Mouse (Mus musculus) midbrain, embryonic 16.5 days (tissue): Measurements from ENCODE around the gene Lrrc43. TPM values are rescaled to one million over a fixed set of nuclear protein-coding genes. Genes with fewer than 3 reads are reported as not detected.

Experiments
- ATAC-seq: fragments of 200-750 bp; cut with Nextera tagmentation; 2 replicates; pipeline ENCODE4 v1.8.0; 2017; ENCODE audit warnings: moderate TSS enrichment
- H3K27ac ChIP-seq: fragments of 300-500 bp; sonication (generic); 2 replicates; pipeline ENCODE4 v1.5.1; 2014; ENCODE audit warnings: mild to moderate bottlenecking, low read length, mixed read lengths
- H3K27me3 ChIP-seq: fragments of 300-500 bp; sonication (generic); 2 replicates; pipeline ENCODE4 v1.6.1; 2014; ENCODE audit warnings: low read depth, low read length, mixed read lengths; ENCODE audit not compliant: control insufficient read depth, insufficient read depth
- H3K36me3 ChIP-seq: fragments of 300-500 bp; sonication (generic); 2 replicates; pipeline ENCODE4 v1.6.1; 2014; ENCODE audit warnings: mild to moderate bottlenecking, low read length, moderate library complexity, mixed read lengths; ENCODE audit not compliant: control insufficient read depth, insufficient read depth
- H3K4me1 ChIP-seq: fragments of 300-500 bp; sonication (generic); 2 replicates; pipeline ENCODE4 v1.6.1; 2014; ENCODE audit warnings: mild to moderate bottlenecking, low read length, mixed read lengths; ENCODE audit not compliant: control insufficient read depth, insufficient read depth
- H3K4me2 ChIP-seq: fragments of 300-500 bp; sonication (generic); 2 replicates; pipeline ENCODE4 v1.6.1; 2014; ENCODE audit warnings: mild to moderate bottlenecking, low read length, mixed read lengths
- H3K4me3 ChIP-seq: fragments of 300-500 bp; sonication (generic); 2 replicates; pipeline ENCODE4 v1.5.1; 2014; ENCODE audit warnings: low read depth, mild to moderate bottlenecking, low read length, moderate library complexity, mixed read lengths
- H3K9ac ChIP-seq: fragments of 300-500 bp; sonication (generic); 2 replicates; pipeline ENCODE4 v1.6.1; 2014; ENCODE audit warnings: low read depth, low read length, mixed read lengths
- H3K9me3 ChIP-seq: fragments of 300-500 bp; sonication (generic); replicated peaks from 2 replicates; pipeline ENCODE4 v1.6.1; 2014; ENCODE audit warnings: mild to moderate bottlenecking, low read length, mixed read lengths; ENCODE audit not compliant: control insufficient read depth, poor library complexity, severe bottlenecking
- WGBS: fragments of 180-500 bp; shearing (Covaris S2); extraction: QIAGEN DNeasy Blood & Tissue Kit; methylation state at CpG from one replicate; pipeline ENCODE4 v1.1.7; 2014; 5-methylcytosine and 5-hydroxymethylcytosine counted together
- polyA plus RNA-seq: library from polyadenylated mRNA; unstranded; fragments of >200 nt; fragmentation: Nextera tagmentation; extraction: Ambion mirVana; gene quantifications from 2 replicates; pipeline ENCODE4 v1.2.1, GENCODE M21; 2015

The Lrrc43 gene
- 0.76 and 1.4 TPM in 2 replicates for polyA plus RNA-seq

- ATAC-seq, result peak; percentile 64; the same call in 1 of the 2 replicates
- WGBS, result 7% methylated on average over 25 of the region's 25 CpGs
These were observed at the start of gene Lrrc43, which contains the start of gene Il31 for GRCm38 (mm10) chr5:123489112-123489785. Gene Lrrc43, plus strand, starts transcription at chr5:123489305. Gene Il31, minus strand, starts transcription at chr5:123489489.

GRCm38 (mm10) chr5:123439312-123439711, 49.8 kb upstream of the Lrrc43 start:
- H3K4me2 ChIP-seq, result no peak overlapping the region
- no peak overlapping the region for H3K27ac ChIP-seq
- H3K4me3 ChIP-seq, result no peak overlapping the region
- 89% methylated on average over 1 of the region's 1 CpGs for WGBS
- no peaks in the 10 kb centered on the region for H3K27me3 ChIP-seq
- no peaks in the 10 kb centered on the region for H3K9me3 ChIP-seq
- peaks cover 5% of the 10 kb centered on the region for H3K4me1 ChIP-seq
- peaks cover 11% of the 10 kb centered on the region for H3K36me3 ChIP-seq
- ATAC-seq, result no peak
- H3K9ac ChIP-seq, result no peak overlapping the region

More at GRCm38 (mm10) chr5:123489112-123489785, at the start of gene Lrrc43, which contains the start of gene Il31:
- H3K4me3 ChIP-seq, result peak within 1 kb of the TSS; percentile 32
- H3K36me3 ChIP-seq, result no peaks in the 10 kb centered on the region
- peaks cover 7% of the 10 kb centered on the region for H3K4me1 ChIP-seq
- H3K4me2 ChIP-seq, result peak within 1 kb of the TSS; percentile 64
- H3K9ac ChIP-seq, result peak within 1 kb of the TSS; percentile 50
- H3K9me3 ChIP-seq, result no peaks in the 10 kb centered on the region
- H3K27ac ChIP-seq, result no peak within 1 kb of the TSS
- H3K27me3 ChIP-seq, result no peaks in the 10 kb centered on the region

DNA sequence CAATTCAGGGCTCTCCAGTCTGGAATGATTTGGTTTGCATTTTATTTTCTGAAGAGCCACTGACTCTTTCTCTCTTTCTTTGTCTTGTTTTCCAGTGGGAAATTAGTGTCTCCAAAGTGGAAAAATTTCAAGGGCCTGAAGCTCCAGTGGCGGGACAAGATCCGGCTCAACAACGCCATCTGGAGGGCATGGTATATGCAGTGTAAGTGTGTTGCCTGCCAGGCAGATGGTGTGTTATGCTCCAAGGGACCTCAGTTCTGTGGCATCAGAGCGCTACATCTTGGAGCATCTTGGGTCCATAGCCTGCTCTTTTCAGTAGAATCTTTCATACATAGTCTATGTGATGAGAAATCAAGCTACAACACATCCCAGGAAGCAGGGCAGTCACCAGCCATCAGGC, 49.2 kb upstream of the Lrrc43 start:
- Histone ChIP-seq H3K9me3 (no peaks in the 10 kb centered on the region), H3K27me3 (no peaks in the 10 kb centered on the region), H3K9ac (no peak overlapping the region), H3K4me2 (no peak overlapping the region), H3K27ac (no peak overlapping the region), H3K36me3 (peaks cover 15% of the 10 kb centered on the region), H3K4me3 (no peak overlapping the region), H3K4me1 (peaks cover 5% of the 10 kb centered on the region)
- ATAC-seq, result no peak
- 75% methylated on average over 4 of the region's 4 CpGs for WGBS

DNA sequence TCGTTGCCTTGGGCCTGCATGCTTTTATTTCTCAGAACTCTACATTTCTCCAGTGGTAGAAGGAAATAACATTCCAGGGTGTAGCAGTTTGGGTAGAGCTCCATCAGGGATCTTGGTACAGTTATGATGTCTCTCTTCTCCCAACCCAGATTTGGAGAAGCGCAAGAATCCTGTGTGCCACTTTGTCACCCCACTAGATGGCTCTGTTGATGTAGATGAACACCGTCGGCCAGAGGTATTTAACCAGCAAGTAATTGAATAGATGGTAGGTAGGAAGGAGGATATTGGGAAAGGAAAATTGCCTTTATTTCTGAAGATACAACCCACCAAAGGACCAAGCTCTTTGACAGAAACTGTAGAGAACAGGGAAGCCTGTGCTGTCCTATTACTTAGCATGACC, 48.4 kb upstream of the Lrrc43 start:
- WGBS, result 63% methylated on average over 4 of the region's 4 CpGs
- Histone ChIP-seq H3K36me3 (peaks cover 21% of the 10 kb centered on the region), H3K27me3 (no peaks in the 10 kb centered on the region), H3K4me3 (no peak overlapping the region), H3K9ac (no peak overlapping the region), H3K27ac (no peak overlapping the region), H3K9me3 (no peaks in the 10 kb centered on the region), H3K4me1 (peaks cover 5% of the 10 kb centered on the region), H3K4me2 (no peak overlapping the region)
- ATAC-seq, result no peak

DNA sequence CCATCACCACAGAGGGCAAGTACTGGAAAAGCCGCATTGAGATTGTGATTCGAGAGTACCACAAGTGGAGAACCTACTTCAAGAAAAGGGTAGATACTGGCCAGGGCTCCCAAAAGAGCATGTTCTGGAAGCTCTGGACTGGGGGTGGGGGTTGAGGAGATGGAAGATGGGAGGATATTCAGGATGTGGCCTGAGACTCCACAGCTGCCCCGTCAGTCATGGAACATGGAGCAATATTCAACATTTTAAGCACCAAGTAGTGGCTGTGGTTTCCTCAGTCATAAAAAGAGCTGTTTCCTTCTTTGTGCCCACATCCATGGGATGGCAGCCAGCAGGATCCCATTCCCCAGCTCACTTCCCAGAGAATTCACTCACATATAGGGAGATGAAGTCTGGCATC, 46.8 kb upstream of the Lrrc43 start:
- no peak for ATAC-seq
- no peaks in the 10 kb centered on the region for H3K27me3 ChIP-seq
- H3K27ac ChIP-seq, result no peak overlapping the region
- no peak overlapping the region for H3K9ac ChIP-seq
- no peak overlapping the region for H3K4me3 ChIP-seq
- peaks cover 26% of the 10 kb centered on the region for H3K36me3 ChIP-seq
- no peaks in the 10 kb centered on the region for H3K9me3 ChIP-seq
- WGBS, result 95% methylated on average over 3 of the region's 3 CpGs
- H3K4me1 ChIP-seq, result no peaks in the 10 kb centered on the region
- H3K4me2 ChIP-seq, result no peak overlapping the region

DNA sequence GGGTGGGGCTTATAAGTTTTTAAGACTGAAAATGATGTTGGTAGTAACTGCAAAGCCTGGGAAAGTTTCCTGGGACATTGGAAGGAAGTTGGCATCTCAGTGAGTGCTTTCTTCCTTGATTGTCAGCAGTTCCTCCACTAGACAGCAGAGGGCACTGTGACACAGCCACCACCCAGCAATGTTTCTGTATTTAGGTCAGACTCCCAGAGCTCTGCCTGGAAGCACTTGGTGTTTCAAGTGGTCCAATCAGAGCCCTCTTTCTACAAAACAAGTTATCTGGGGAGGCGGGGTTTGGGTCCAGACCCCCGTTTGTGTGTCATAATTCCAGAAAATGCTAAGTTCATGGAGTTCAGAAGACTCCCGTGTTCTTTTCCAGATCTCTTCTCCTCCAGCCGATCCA, 45.0 kb upstream of the Lrrc43 start:
- Histone ChIP-seq H3K4me1 (no peaks in the 10 kb centered on the region), H3K27me3 (no peaks in the 10 kb centered on the region), H3K4me2 (no peak overlapping the region), H3K9me3 (no peaks in the 10 kb centered on the region), H3K9ac (no peak overlapping the region), H3K4me3 (no peak overlapping the region), H3K27ac (no peak overlapping the region), H3K36me3 (peaks cover 31% of the 10 kb centered on the region)
- no peak for ATAC-seq
- 50% methylated on average over 4 of the region's 4 CpGs for WGBS

DNA sequence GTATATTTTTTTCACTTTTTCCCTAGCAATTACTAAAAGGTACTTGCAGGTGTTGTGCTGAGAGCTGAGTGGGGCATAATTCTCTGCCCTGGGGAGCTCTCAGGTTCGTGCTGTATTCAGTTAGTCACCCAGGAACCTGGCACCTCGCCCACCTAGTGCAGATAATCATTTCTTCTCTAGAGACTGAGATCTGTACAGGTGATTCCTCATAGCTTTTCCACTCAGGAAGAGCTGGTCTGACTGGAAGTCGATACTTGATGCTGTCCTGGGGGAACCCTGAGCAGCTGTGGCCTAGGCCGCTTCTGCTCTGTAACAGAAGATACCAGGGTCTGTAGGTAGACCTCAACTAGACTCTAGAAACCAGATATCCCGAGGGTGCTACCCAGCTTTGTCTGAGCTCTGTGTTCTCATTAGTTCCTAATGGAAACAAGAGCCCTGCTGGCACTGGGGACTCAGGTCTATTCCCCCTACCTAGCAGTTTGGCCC, 44.2 kb upstream of the Lrrc43 start:
- H3K4me3 ChIP-seq, result no peak overlapping the region
- 90% methylated on average over 5 of the region's 5 CpGs for WGBS
- peaks cover 39% of the 10 kb centered on the region for H3K36me3 ChIP-seq
- no peaks in the 10 kb centered on the region for H3K4me1 ChIP-seq
- no peaks in the 10 kb centered on the region for H3K27me3 ChIP-seq
- H3K9me3 ChIP-seq, result no peaks in the 10 kb centered on the region
- H3K4me2 ChIP-seq, result no peak overlapping the region
- H3K27ac ChIP-seq, result no peak overlapping the region
- no peak overlapping the region for H3K9ac ChIP-seq
- no peak for ATAC-seq

DNA sequence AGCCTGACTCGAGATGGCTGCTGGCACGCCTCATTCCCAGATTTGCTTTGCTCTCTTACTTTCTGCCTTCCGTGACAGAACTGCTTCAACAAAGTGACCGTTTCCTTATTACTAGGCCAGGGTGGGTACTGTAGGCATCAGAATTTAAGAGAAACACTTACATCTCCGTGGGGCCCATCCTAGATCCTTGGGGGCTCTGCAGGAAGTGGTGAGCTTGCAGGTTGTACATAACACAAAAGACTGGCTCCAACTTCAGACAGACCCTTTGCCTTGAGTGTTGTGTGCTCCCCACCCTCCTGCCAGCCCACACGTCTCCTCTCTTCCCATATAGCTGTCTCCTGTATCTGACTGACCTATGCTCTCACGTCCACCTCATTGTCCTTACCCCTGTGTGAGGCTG, 37.2 kb upstream of the Lrrc43 start:
- WGBS, result 93% methylated on average over 7 of the region's 7 CpGs
- ATAC-seq, result no peak
- Histone ChIP-seq H3K36me3 (peaks cover 55% of the 10 kb centered on the region), H3K27me3 (no peaks in the 10 kb centered on the region), H3K27ac (no peak overlapping the region), H3K4me2 (no peak overlapping the region), H3K9ac (no peak overlapping the region), H3K4me1 (no peaks in the 10 kb centered on the region), H3K4me3 (no peak overlapping the region), H3K9me3 (no peaks in the 10 kb centered on the region)

GRCm38 (mm10) chr5:123461420-123461819, 27.7 kb upstream of the Lrrc43 start:
- Histone ChIP-seq H3K4me2 (no peak overlapping the region), H3K27me3 (no peaks in the 10 kb centered on the region), H3K4me3 (no peak overlapping the region), H3K27ac (no peak overlapping the region), H3K4me1 (no peaks in the 10 kb centered on the region), H3K9me3 (no peaks in the 10 kb centered on the region), H3K36me3 (0 out of 2 replicates have a peak, but pooled peaks cover 2% of the 10 kb centered on the region), H3K9ac (no peak overlapping the region)
- 62% methylated on average over 5 of the region's 5 CpGs for WGBS
- ATAC-seq, result no peak
